Mouse (Mus musculus) heart, adult 2 months (tissue): ENCODE data around the gene Shisa5.

Source experiments
- CTCF ChIP-seq: fragments of 200-600 bp; IDR thresholded peaks from 2 replicates; pipeline ENCODE4 v1.8.1; 2022; ENCODE audit warnings: antibody characterized with exemption, mild to moderate bottlenecking, moderate library complexity
- EP300 ChIP-seq: fragments of 200-500 bp; IDR thresholded peaks from 2 replicates; pipeline ENCODE4 v1.6.1; 2011; ENCODE audit warnings: low read depth, low read length, control low read depth; ENCODE audit not compliant: insufficient read depth
- POLR2A ChIP-seq: fragments of 200-500 bp; IDR thresholded peaks from 2 replicates; pipeline ENCODE4 v1.6.1; 2011; ENCODE audit warnings: mild to moderate bottlenecking, low read depth, low read length, control low read depth; ENCODE audit not compliant: insufficient read depth

DNA sequence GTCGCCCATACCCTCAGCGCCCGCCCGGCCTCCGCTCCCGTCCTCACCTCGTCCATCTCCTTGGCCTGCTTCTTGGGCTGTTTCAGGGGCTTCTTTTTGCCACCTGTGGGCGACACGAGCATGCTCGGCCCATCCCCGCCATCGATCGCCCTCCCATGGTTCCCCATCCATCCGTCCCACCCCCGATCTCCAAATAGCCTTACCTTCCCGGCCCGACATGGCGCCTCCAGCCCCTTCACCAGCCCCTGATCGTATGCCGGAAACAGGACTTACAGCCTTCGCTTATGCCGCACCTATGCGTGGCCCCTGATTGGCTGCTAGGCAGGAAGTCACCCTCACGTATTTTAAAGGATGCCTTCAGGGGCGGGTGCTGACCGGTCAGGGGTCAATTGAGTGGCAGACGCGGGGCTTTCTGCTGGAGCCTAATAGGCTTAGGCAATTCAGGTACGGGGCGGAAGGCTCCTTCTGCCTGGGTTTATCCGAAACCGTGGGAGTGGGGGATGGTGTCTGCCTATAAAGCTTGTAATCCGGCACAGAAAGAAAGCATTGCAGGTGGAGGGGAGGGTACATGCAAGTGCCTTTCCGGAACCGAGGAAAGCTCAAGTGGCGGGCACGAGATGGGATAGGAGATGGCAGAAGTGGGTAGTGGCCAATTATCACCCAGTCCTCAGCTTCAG lies 43.9 kb downstream of the Shisa5 start, which contains the start of the genes Ccdc51 and Tma7:
- TF ChIP-seq POLR2A (peak; percentile 85), CTCF (no peak), EP300 (no peak)
